Mouse (Mus musculus): ENCODE measurements around the gene Dcun1d2. TPM values are rescaled to one million over a fixed set of nuclear protein-coding genes. Genes with fewer than 3 reads are reported as not detected.

Dcun1d2 gene
- polyA plus RNA-seq, 1 experiment from 2014 or later: 36.8 TPM

GRCm38 (mm10) chr8:13306309-13306909 is 18.5 kb upstream of the Dcun1d2 start:
- Histone ChIP-seq H3K4me1 (ENCODE audit: control insufficient read depth, insufficient read depth, low read length) (no peaks in the 10 kb centered on the region), H3K27me3 (ENCODE audit: control insufficient read depth, insufficient read depth, low read length) (no peaks in the 10 kb centered on the region), H3K36me3 (ENCODE audit: control insufficient read depth, insufficient read depth, low read length) (peaks cover 39% of the 10 kb centered on the region), H3K9ac (replicated peaks; ENCODE audit: low read depth, low read length) (no peak overlapping the region), H3K4me3 (ENCODE audit: low read depth, low read length) (no peak overlapping the region), H3K27ac (ENCODE audit: low read depth, low read length) (no peak overlapping the region), H3K9me3 (ENCODE audit: control insufficient read depth, low read length) (no peaks in the 10 kb centered on the region), H3K4me2 (ENCODE audit: low read depth, low read length) (no peak overlapping the region)
- 82% methylated on average over 7 of the region's 7 CpGs for WGBS
- ATAC-seq (ENCODE audit: low read depth): no peak

- no peak overlapping the region for H3K27ac ChIP-seq (ENCODE audit: low read depth, low read length)
- 96% methylated on average over 4 of the region's 4 CpGs for WGBS
- H3K4me3 ChIP-seq (ENCODE audit: low read depth, low read length): no peak overlapping the region
- no peak for ATAC-seq (ENCODE audit: low read depth)
- H3K27me3 ChIP-seq (ENCODE audit: control insufficient read depth, insufficient read depth, low read length): no peaks in the 10 kb centered on the region
- no peak overlapping the region for H3K4me2 ChIP-seq (ENCODE audit: low read depth, low read length)
- no peaks in the 10 kb centered on the region for H3K9me3 ChIP-seq (ENCODE audit: control insufficient read depth, low read length)
- no peaks in the 10 kb centered on the region for H3K4me1 ChIP-seq (ENCODE audit: control insufficient read depth, insufficient read depth, low read length)
- H3K9ac ChIP-seq (replicated peaks; ENCODE audit: low read depth, low read length): no peak overlapping the region
- peaks cover 35% of the 10 kb centered on the region for H3K36me3 ChIP-seq (ENCODE audit: control insufficient read depth, insufficient read depth, low read length)
Measured at GRCm38 (mm10) chr8:13305884-13306283, 18.0 kb upstream of the Dcun1d2 start.

- peaks cover 30% of the 10 kb centered on the region for H3K36me3 ChIP-seq (ENCODE audit: control insufficient read depth, insufficient read depth, low read length)
- no peak for ATAC-seq (ENCODE audit: low read depth)
- WGBS: 92% methylated on average over 6 of the region's 6 CpGs
- no peaks in the 10 kb centered on the region for H3K4me1 ChIP-seq (ENCODE audit: control insufficient read depth, insufficient read depth, low read length)
- no peak overlapping the region for H3K27ac ChIP-seq (ENCODE audit: low read depth, low read length)
- no peaks in the 10 kb centered on the region for H3K9me3 ChIP-seq (ENCODE audit: control insufficient read depth, low read length)
- no peak overlapping the region for H3K9ac ChIP-seq (replicated peaks; ENCODE audit: low read depth, low read length)
- H3K27me3 ChIP-seq (ENCODE audit: control insufficient read depth, insufficient read depth, low read length): no peaks in the 10 kb centered on the region
- no peak overlapping the region for H3K4me2 ChIP-seq (ENCODE audit: low read depth, low read length)
- no peak overlapping the region for H3K4me3 ChIP-seq (ENCODE audit: low read depth, low read length)
Measured at GRCm38 (mm10) chr8:13305459-13305858, 17.5 kb upstream of the Dcun1d2 start.

- WGBS: 97% methylated on average over 7 of the region's 7 CpGs
- Histone ChIP-seq H3K4me1 (ENCODE audit: control insufficient read depth, insufficient read depth, low read length) (no peaks in the 10 kb centered on the region), H3K9me3 (ENCODE audit: control insufficient read depth, low read length) (no peaks in the 10 kb centered on the region), H3K4me2 (ENCODE audit: low read depth, low read length) (no peak overlapping the region), H3K36me3 (ENCODE audit: control insufficient read depth, insufficient read depth, low read length) (peaks cover 48% of the 10 kb centered on the region), H3K27ac (ENCODE audit: low read depth, low read length) (no peak overlapping the region), H3K9ac (replicated peaks; ENCODE audit: low read depth, low read length) (no peak overlapping the region), H3K27me3 (ENCODE audit: control insufficient read depth, insufficient read depth, low read length) (no peaks in the 10 kb centered on the region), H3K4me3 (ENCODE audit: low read depth, low read length) (no peak overlapping the region)
- ATAC-seq (ENCODE audit: low read depth): no peak
Measured at GRCm38 (mm10) chr8:13301036-13301435, 13.1 kb upstream of the Dcun1d2 start.

- ATAC-seq (ENCODE audit: low read depth): no peak
- Histone ChIP-seq H3K9me3 (ENCODE audit: control insufficient read depth, low read length) (no peaks in the 10 kb centered on the region), H3K4me1 (ENCODE audit: control insufficient read depth, insufficient read depth, low read length) (no peaks in the 10 kb centered on the region), H3K27me3 (ENCODE audit: control insufficient read depth, insufficient read depth, low read length) (no peaks in the 10 kb centered on the region), H3K36me3 (ENCODE audit: control insufficient read depth, insufficient read depth, low read length) (peaks cover 49% of the 10 kb centered on the region), H3K27ac (ENCODE audit: low read depth, low read length) (no peak overlapping the region), H3K9ac (replicated peaks; ENCODE audit: low read depth, low read length) (no peak overlapping the region), H3K4me3 (ENCODE audit: low read depth, low read length) (no peak overlapping the region), H3K4me2 (ENCODE audit: low read depth, low read length) (no peak overlapping the region)
- WGBS: 97% methylated on average over 8 of the region's 8 CpGs
Measured at GRCm38 (mm10) chr8:13299571-13299970, 11.6 kb upstream of the Dcun1d2 start.

- Histone ChIP-seq H3K27ac (ENCODE audit: low read depth, low read length) (no peak overlapping the region), H3K4me3 (ENCODE audit: low read depth, low read length) (no peak overlapping the region), H3K36me3 (ENCODE audit: control insufficient read depth, insufficient read depth, low read length) (peaks cover 36% of the 10 kb centered on the region), H3K4me1 (ENCODE audit: control insufficient read depth, insufficient read depth, low read length) (peaks cover 1% of the 10 kb centered on the region), H3K27me3 (ENCODE audit: control insufficient read depth, insufficient read depth, low read length) (no peaks in the 10 kb centered on the region), H3K4me2 (ENCODE audit: low read depth, low read length) (no peak overlapping the region), H3K9ac (replicated peaks; ENCODE audit: low read depth, low read length) (no peak overlapping the region), H3K9me3 (ENCODE audit: control insufficient read depth, low read length) (no peaks in the 10 kb centered on the region)
- WGBS: 96% methylated on average over 9 of the region's 9 CpGs
- ATAC-seq (ENCODE audit: low read depth): no peak
Measured at GRCm38 (mm10) chr8:13293677-13294470, 5.9 kb upstream of the Dcun1d2 start.

- H3K9ac ChIP-seq (replicated peaks; ENCODE audit: low read depth, low read length): no peak overlapping the region
Measured at GRCm38 (mm10) chr8:13292364-13292763, 4.4 kb upstream of the Dcun1d2 start.

GRCm38 (mm10) chr8:13288646-13289045 is 715 bp upstream of the Dcun1d2 start:
- Histone ChIP-seq H3K4me1 (ENCODE audit: control insufficient read depth, insufficient read depth, low read length) (peaks cover 10% of the 10 kb centered on the region), H3K4me3 (ENCODE audit: low read depth, low read length) (peak overlapping the region; percentile 91), H3K36me3 (ENCODE audit: control insufficient read depth, insufficient read depth, low read length) (peaks cover 7% of the 10 kb centered on the region), H3K27ac (ENCODE audit: low read depth, low read length) (peak overlapping the region; percentile 81; the same call in 1 of the 2 replicates), H3K27me3 (ENCODE audit: control insufficient read depth, insufficient read depth, low read length) (no peaks in the 10 kb centered on the region), H3K9me3 (ENCODE audit: control insufficient read depth, low read length) (no peaks in the 10 kb centered on the region), H3K9ac (replicated peaks; ENCODE audit: low read depth, low read length) (peak overlapping the region; percentile 54), H3K4me2 (ENCODE audit: low read depth, low read length) (peak overlapping the region; percentile 70)
- WGBS: 3% methylated on average over 6 of the region's 6 CpGs
- no peak for ATAC-seq (ENCODE audit: low read depth)

More at GRCm38 (mm10) chr8:13292364-13292763, 4.4 kb upstream of the Dcun1d2 start:
- no peak overlapping the region for H3K4me2 ChIP-seq (ENCODE audit: low read depth, low read length)
- no peak for ATAC-seq (ENCODE audit: low read depth)
- H3K36me3 ChIP-seq (ENCODE audit: control insufficient read depth, insufficient read depth, low read length): peaks cover 34% of the 10 kb centered on the region
- H3K27me3 ChIP-seq (ENCODE audit: control insufficient read depth, insufficient read depth, low read length): no peaks in the 10 kb centered on the region
- peaks cover 3% of the 10 kb centered on the region for H3K4me1 ChIP-seq (ENCODE audit: control insufficient read depth, insufficient read depth, low read length)
- no peaks in the 10 kb centered on the region for H3K9me3 ChIP-seq (ENCODE audit: control insufficient read depth, low read length)
- 35% methylated on average over 9 of the region's 9 CpGs for WGBS
- H3K4me3 ChIP-seq (ENCODE audit: low read depth, low read length): no peak overlapping the region
- H3K27ac ChIP-seq (ENCODE audit: low read depth, low read length): no peak overlapping the region

- Histone ChIP-seq H3K36me3 (ENCODE audit: control insufficient read depth, insufficient read depth, low read length) (peaks cover 4% of the 10 kb centered on the region; the same call in 1 of the 2 replicates), H3K27ac (ENCODE audit: low read depth, low read length) (peak overlapping the region; percentile 81), H3K27me3 (ENCODE audit: control insufficient read depth, insufficient read depth, low read length) (no peaks in the 10 kb centered on the region), H3K4me2 (ENCODE audit: low read depth, low read length) (peak overlapping the region; percentile 97), H3K4me1 (ENCODE audit: control insufficient read depth, insufficient read depth, low read length) (peaks cover 10% of the 10 kb centered on the region), H3K4me3 (ENCODE audit: low read depth, low read length) (peak overlapping the region; percentile 91), H3K9ac (replicated peaks; ENCODE audit: low read depth, low read length) (peak overlapping the region; percentile 54), H3K9me3 (ENCODE audit: control insufficient read depth, low read length) (no peaks in the 10 kb centered on the region)
- peak; percentile 78 for ATAC-seq (ENCODE audit: low read depth)
- 0% methylated on average over 34 of the region's 34 CpGs for WGBS
Measured at GRCm38 (mm10) chr8:13287304-13287691, 633 bp downstream of the Dcun1d2 start.
